Mouse (Mus musculus): ENCODE data around the gene Alad.

GRCm38 (mm10) chr4:62487914-62488313 is 31.8 kb downstream of the Alad start:
- no peak for TF ChIP-seq CTCF (IDR thresholded peaks at IDR 0.05; ENCODE audit: borderline replicate concordance, control insufficient read depth, extremely low read depth, insufficient read depth, low read length, poor library complexity)
- no peak for TF ChIP-seq POLR2A (IDR thresholded peaks at IDR 0.05; ENCODE audit: control insufficient read depth, extremely low read depth, insufficient read depth, low read length, poor library complexity)

Measured in thymus, adult 2 months (tissue).